Mouse (Mus musculus) kidney, postnatal 10 days (tissue): ENCODE measurements around the gene Tecta.

ENCODE experiments used
- DNase-seq: peaks from one replicate; pipeline ENCODE4 v3.0.0; 2021; ENCODE audit warnings: mixed read lengths

Tecta gene

GRCm38 (mm10) chr9:42385656-42386055 is 14.1 kb downstream of the Tecta start:
- no peak for DNase-seq

GRCm38 (mm10) chr9:42382628-42383347 is 16.9 kb downstream of the Tecta start:
- no peak for DNase-seq

- no peak for DNase-seq
These were observed 17.7 kb downstream of the Tecta start for GRCm38 (mm10) chr9:42382063-42382462.

GRCm38 (mm10) chr9:42378071-42378470 is 21.7 kb downstream of the Tecta start:
- DNase-seq, result no peak

GRCm38 (mm10) chr9:42377656-42378055 is 22.1 kb downstream of the Tecta start:
- DNase-seq, result no peak

- DNase-seq, result no peak
These were observed 27.9 kb downstream of the Tecta start for GRCm38 (mm10) chr9:42371670-42372368.

GRCm38 (mm10) chr9:42357585-42357984 is 42.1 kb downstream of the Tecta start:
- DNase-seq, result no peak

GRCm38 (mm10) chr9:42354871-42355270 is 44.9 kb downstream of the Tecta start:
- DNase-seq, result no peak

- DNase-seq, result no peak
These were observed 49.9 kb downstream of the Tecta start for GRCm38 (mm10) chr9:42349791-42350190.

GRCm38 (mm10) chr9:42346297-42346696 is 53.4 kb downstream of the Tecta start:
- DNase-seq, result no peak

GRCm38 (mm10) chr9:42339151-42339550 is 60.6 kb downstream of the Tecta start:
- DNase-seq, result no peak

- no peak for DNase-seq
These were observed 62.7 kb downstream of the Tecta start for GRCm38 (mm10) chr9:42337026-42337425.

GRCm38 (mm10) chr9:42336575-42336974 is 63.2 kb downstream of the Tecta start:
- DNase-seq, result no peak

- DNase-seq, result no peak
These were observed 64.8 kb downstream of the Tecta start for GRCm38 (mm10) chr9:42334885-42335284.

- DNase-seq, result no peak
These were observed 67.0 kb downstream of the Tecta start for GRCm38 (mm10) chr9:42332692-42333091.

GRCm38 (mm10) chr9:42331341-42331740 is 68.4 kb downstream of the Tecta start:
- no peak for DNase-seq

GRCm38 (mm10) chr9:42329753-42330152 is 70.0 kb downstream of the Tecta start:
- DNase-seq, result peak; percentile 18

- DNase-seq, result peak; percentile 25
These were observed 72.9 kb downstream of the Tecta start for GRCm38 (mm10) chr9:42326688-42327440.

GRCm38 (mm10) chr9:42324640-42325394 is 74.9 kb downstream of the Tecta start:
- no peak for DNase-seq

GRCm38 (mm10) chr9:42323238-42323637 is 76.5 kb downstream of the Tecta start:
- no peak for DNase-seq

GRCm38 (mm10) chr9:42321442-42321841 is 78.3 kb downstream of the Tecta start:
- no peak for DNase-seq

- no peak for DNase-seq
These were observed 79.1 kb downstream of the Tecta start for GRCm38 (mm10) chr9:42320616-42321015.

GRCm38 (mm10) chr9:42318455-42318987 is 81.2 kb downstream of the Tecta start:
- no peak for DNase-seq
